Mouse (Mus musculus) liver, embryonic 12.5 days (tissue): ENCODE results near the gene Sclt1. TPM values are rescaled to one million over a fixed set of nuclear protein-coding genes. Genes with fewer than 3 reads are reported as not detected.

ENCODE experiments used
- ATAC-seq: fragments of 200-750 bp; cut with Nextera tagmentation; 2 replicates; pipeline ENCODE4 v1.8.0; 2017; ENCODE audit warnings: moderate number of reproducible peaks, mild to moderate bottlenecking, moderate library complexity
- H3K27ac ChIP-seq: fragments of 300-500 bp; sonication (generic); 2 replicates; pipeline ENCODE4 v1.5.1; 2016; ENCODE audit warnings: mild to moderate bottlenecking
- H3K27me3 ChIP-seq: fragments of 300-500 bp; sonication (generic); replicated peaks from 2 replicates; pipeline ENCODE4 v1.6.1; 2016; ENCODE audit warnings: mild to moderate bottlenecking, moderate library complexity
- H3K36me3 ChIP-seq: fragments of 300-500 bp; sonication (generic); 2 replicates; pipeline ENCODE4 v1.6.1; 2016; ENCODE audit warnings: mild to moderate bottlenecking, moderate library complexity
- H3K4me1 ChIP-seq: fragments of 300-500 bp; sonication (generic); 2 replicates; pipeline ENCODE4 v1.6.1; 2016
- H3K4me2 ChIP-seq: fragments of 300-500 bp; sonication (generic); 2 replicates; pipeline ENCODE4 v1.6.1; 2016; ENCODE audit warnings: mild to moderate bottlenecking, moderate library complexity
- H3K4me3 ChIP-seq: fragments of 300-500 bp; sonication (generic); 2 replicates; pipeline ENCODE4 v1.5.1; 2016; ENCODE audit warnings: mild to moderate bottlenecking, moderate library complexity
- H3K9ac ChIP-seq: fragments of 300-500 bp; sonication (generic); 2 replicates; pipeline ENCODE4 v1.6.1; 2016; ENCODE audit warnings: mild to moderate bottlenecking, moderate library complexity
- H3K9me3 ChIP-seq: fragments of 300-500 bp; sonication (generic); replicated peaks from 2 replicates; pipeline ENCODE4 v1.6.1; 2016; ENCODE audit warnings: mild to moderate bottlenecking, moderate library complexity
- WGBS: fragments of 180-500 bp; shearing (Covaris S2); methylation state at CpG from one replicate; pipeline ENCODE4 v1.1.7; 2016; ENCODE audit not compliant: insufficient replicate concordance; 5-methylcytosine and 5-hydroxymethylcytosine counted together
- polyA plus RNA-seq: library from polyadenylated mRNA; unstranded; fragments of >200 nt; fragmentation: Nextera tagmentation; extraction: Ambion mirVana; gene quantifications from 2 replicates; pipeline ENCODE4 v1.2.1, GENCODE M21; 2016

Sclt1 gene
- polyA plus RNA-seq, 1 experiment from 2014 or later, result 8.1 TPM

- no peaks in the 10 kb centered on the region for H3K27me3 ChIP-seq
- peaks cover 80% of the 10 kb centered on the region for H3K36me3 ChIP-seq
- no peak overlapping the region for H3K9ac ChIP-seq
- WGBS, result 90% methylated on average over 14 of the region's 14 CpGs
- H3K4me3 ChIP-seq, result no peak overlapping the region
- no peak overlapping the region for H3K27ac ChIP-seq
- no peaks in the 10 kb centered on the region for H3K9me3 ChIP-seq
- H3K4me2 ChIP-seq, result no peak overlapping the region
- peaks cover 34% of the 10 kb centered on the region for H3K4me1 ChIP-seq
- no peak for ATAC-seq
Observed at GRCm38 (mm10) chr3:41591651-41592170, 150.6 kb downstream of the Sclt1 start.

DNA sequence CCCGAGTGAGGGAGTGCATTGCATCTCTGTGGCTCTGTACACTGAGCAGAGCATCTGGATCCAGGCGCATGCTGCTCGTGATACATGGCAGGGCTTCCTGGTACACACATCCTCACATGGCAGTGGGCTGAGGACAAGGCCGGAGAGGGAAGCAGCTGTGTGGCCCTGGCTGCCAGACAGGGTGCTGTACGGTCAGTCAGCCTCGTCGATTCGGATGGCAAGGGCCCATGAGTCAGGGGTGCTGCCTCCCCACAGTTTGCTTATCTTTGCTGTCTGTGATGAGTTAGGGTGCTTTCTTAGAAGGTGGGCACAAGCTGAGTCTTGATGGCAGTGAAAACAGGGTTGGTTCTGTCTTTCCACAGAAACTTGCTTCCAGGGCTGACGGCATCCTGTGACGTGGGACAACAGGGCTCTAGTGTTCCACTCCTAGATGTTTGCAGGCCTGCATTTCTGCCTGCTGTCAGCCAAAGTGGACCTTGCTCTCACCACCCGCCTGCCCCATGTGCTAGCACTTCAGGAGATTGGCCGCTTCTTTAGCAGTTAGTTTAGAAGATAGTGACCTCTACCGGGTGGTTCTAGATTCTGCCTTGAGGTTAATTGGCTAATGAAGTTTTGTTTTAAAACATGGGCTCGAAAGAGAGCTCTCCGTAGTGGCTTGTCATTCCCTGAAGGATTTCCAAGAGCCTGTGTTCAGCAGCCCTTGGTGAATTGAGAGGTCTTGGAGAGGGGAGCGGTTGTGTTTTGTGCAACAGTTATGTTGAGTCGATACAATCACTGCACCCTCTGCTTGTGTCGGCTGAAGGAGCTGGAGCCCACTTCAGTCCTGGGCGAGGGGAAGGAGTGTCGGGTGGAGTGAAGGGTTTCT is 151.4 kb downstream of the Sclt1 start:
- ATAC-seq, result peak; percentile 30
- Histone ChIP-seq H3K27ac (no peak overlapping the region), H3K27me3 (no peaks in the 10 kb centered on the region)

GRCm38 (mm10) chr3:41589988-41590387 is 152.3 kb downstream of the Sclt1 start:
- H3K27ac ChIP-seq, result no peak overlapping the region
- H3K4me2 ChIP-seq, result no peak overlapping the region
- no peaks in the 10 kb centered on the region for H3K9me3 ChIP-seq
- peaks cover 73% of the 10 kb centered on the region for H3K36me3 ChIP-seq
- no peak overlapping the region for H3K9ac ChIP-seq
- H3K27me3 ChIP-seq, result no peaks in the 10 kb centered on the region
- H3K4me1 ChIP-seq, result peaks cover 36% of the 10 kb centered on the region
- no peak for ATAC-seq
- H3K4me3 ChIP-seq, result no peak overlapping the region
- WGBS, result 88% methylated on average over 4 of the region's 4 CpGs

More for the DNA sequence above, 151.4 kb downstream of the Sclt1 start:
- Histone ChIP-seq H3K36me3 (peaks cover 73% of the 10 kb centered on the region), H3K9ac (no peak overlapping the region), H3K4me1 (peaks cover 31% of the 10 kb centered on the region), H3K9me3 (no peaks in the 10 kb centered on the region), H3K4me2 (no peak overlapping the region), H3K4me3 (no peak overlapping the region)
- 81% methylated on average over 20 of the region's 20 CpGs for WGBS

GRCm38 (mm10) chr3:41589246-41589914 is 152.9 kb downstream of the Sclt1 start:
- Histone ChIP-seq H3K36me3 (peaks cover 73% of the 10 kb centered on the region), H3K4me1 (peaks cover 34% of the 10 kb centered on the region), H3K27me3 (no peaks in the 10 kb centered on the region), H3K4me2 (no peak overlapping the region), H3K27ac (no peak overlapping the region), H3K9me3 (no peaks in the 10 kb centered on the region), H3K4me3 (no peak overlapping the region), H3K9ac (no peak overlapping the region)
- ATAC-seq, result no peak
- 87% methylated on average over 19 of the region's 19 CpGs for WGBS

DNA sequence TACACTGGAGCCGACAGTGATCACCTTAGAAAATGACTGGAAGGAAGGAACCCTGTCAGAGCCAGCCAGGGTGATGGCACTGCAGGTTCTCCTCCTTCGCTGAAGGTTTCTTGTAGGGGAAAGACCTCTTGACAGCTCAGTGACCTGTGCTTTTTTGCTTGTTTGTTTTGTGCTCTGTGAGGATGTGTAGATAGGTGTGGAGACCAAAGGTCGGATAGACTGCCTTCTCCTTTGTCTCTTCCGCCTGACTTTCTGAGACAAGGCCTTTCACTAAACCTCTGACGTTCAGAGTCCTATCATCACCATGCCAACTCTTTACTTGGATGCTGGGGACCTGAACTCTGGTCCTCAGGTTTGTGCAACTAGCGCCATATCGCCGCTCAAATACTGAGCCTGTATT is 153.8 kb downstream of the Sclt1 start:
- Histone ChIP-seq H3K9me3 (no peaks in the 10 kb centered on the region), H3K36me3 (peaks cover 71% of the 10 kb centered on the region), H3K27ac (no peak overlapping the region)

GRCm38 (mm10) chr3:41587588-41587987 is 154.7 kb downstream of the Sclt1 start:
- H3K4me3 ChIP-seq, result no peak overlapping the region
- no peak overlapping the region for H3K27ac ChIP-seq
- H3K36me3 ChIP-seq, result peaks cover 71% of the 10 kb centered on the region
- ATAC-seq, result no peak
- no peak overlapping the region for H3K4me2 ChIP-seq
- H3K9ac ChIP-seq, result no peak overlapping the region
- no peaks in the 10 kb centered on the region for H3K9me3 ChIP-seq
- 32% methylated on average over 6 of the region's 6 CpGs for WGBS
- no peaks in the 10 kb centered on the region for H3K27me3 ChIP-seq
- H3K4me1 ChIP-seq, result peaks cover 34% of the 10 kb centered on the region

More for the DNA sequence above, 153.8 kb downstream of the Sclt1 start:
- peaks cover 31% of the 10 kb centered on the region for H3K4me1 ChIP-seq
- ATAC-seq, result no peak
- H3K4me3 ChIP-seq, result no peak overlapping the region
- WGBS, result 73% methylated on average over 8 of the region's 8 CpGs
- no peak overlapping the region for H3K4me2 ChIP-seq
- no peaks in the 10 kb centered on the region for H3K27me3 ChIP-seq
- H3K9ac ChIP-seq, result no peak overlapping the region

DNA sequence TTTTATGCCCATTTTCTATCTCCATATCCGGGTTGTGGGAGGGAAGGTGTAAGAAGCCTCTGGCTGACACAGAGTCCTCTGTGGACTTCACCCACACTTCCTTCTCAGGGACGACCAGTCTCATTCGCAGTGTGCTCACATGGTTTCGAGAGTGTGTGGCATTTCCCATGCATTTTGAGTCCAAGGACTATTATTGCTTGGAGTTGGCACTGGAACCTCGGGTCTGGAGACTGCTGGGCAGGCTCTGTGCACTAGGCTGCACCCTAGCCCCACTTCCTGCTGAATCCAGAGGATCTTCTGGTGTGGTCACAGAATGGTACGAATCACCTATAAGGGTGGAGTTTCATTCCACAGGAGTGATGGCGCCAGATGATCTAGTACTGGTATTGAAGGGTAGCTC is 155.4 kb downstream of the Sclt1 start:
- Histone ChIP-seq H3K36me3 (peaks cover 70% of the 10 kb centered on the region), H3K27ac (no peak overlapping the region)
- 52% methylated on average over 7 of the region's 7 CpGs for WGBS

DNA sequence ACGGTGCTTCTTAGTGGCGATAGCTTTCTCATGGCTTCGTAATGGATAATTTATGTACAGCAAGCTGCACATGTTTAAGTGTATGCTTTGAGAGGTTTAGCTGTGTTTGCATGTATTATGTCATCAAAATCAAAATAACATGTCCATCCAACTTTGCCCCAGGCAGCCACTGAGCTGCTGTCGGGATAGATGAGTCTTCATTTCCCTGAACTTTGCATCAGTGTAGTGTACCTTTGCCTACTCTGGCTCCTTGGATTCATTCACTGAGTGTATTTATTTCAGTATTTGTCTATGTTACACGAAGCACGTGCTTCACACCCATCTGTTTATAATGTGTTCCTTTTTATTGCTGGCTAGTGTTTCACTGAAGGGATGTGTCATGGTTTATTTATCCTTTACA is 156.0 kb downstream of the Sclt1 start:
- Histone ChIP-seq H3K4me1 (peaks cover 44% of the 10 kb centered on the region), H3K9ac (no peak overlapping the region), H3K27ac (no peak overlapping the region), H3K4me3 (no peak overlapping the region), H3K4me2 (no peak overlapping the region), H3K27me3 (no peaks in the 10 kb centered on the region), H3K36me3 (peaks cover 69% of the 10 kb centered on the region), H3K9me3 (no peaks in the 10 kb centered on the region)
- WGBS, result 86% methylated on average over 6 of the region's 6 CpGs
- no peak for ATAC-seq

More for the DNA sequence above, 155.4 kb downstream of the Sclt1 start:
- Histone ChIP-seq H3K4me2 (no peak overlapping the region), H3K9me3 (no peaks in the 10 kb centered on the region), H3K27me3 (no peaks in the 10 kb centered on the region), H3K4me3 (no peak overlapping the region), H3K9ac (no peak overlapping the region), H3K4me1 (peaks cover 40% of the 10 kb centered on the region)
- ATAC-seq, result no peak

DNA sequence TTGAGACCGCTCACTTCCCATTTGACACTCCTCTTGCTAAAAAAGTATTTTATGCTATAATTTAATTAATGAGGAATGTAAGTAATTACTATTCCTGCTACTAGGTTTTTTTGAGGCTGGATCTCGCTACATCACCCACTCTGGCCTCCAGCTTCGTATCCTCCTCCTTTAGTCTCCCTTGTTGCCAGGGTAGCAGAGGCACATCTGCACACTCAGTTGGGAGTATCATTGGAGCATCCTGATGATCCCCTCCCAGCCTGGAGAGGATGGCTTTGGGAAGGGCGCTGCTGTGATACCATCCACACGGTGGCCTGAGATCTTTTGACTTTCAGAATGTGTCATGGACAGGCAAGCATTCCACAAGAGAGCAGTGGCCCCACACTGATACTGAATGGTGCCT is 156.8 kb downstream of the Sclt1 start:
- Histone ChIP-seq H3K4me2 (no peak overlapping the region), H3K27me3 (no peaks in the 10 kb centered on the region), H3K9ac (no peak overlapping the region), H3K4me3 (no peak overlapping the region), H3K36me3 (peaks cover 62% of the 10 kb centered on the region), H3K9me3 (no peaks in the 10 kb centered on the region), H3K27ac (no peak overlapping the region), H3K4me1 (peaks cover 51% of the 10 kb centered on the region)
- no peak for ATAC-seq
- WGBS, result 84% methylated on average over 5 of the region's 5 CpGs

DNA sequence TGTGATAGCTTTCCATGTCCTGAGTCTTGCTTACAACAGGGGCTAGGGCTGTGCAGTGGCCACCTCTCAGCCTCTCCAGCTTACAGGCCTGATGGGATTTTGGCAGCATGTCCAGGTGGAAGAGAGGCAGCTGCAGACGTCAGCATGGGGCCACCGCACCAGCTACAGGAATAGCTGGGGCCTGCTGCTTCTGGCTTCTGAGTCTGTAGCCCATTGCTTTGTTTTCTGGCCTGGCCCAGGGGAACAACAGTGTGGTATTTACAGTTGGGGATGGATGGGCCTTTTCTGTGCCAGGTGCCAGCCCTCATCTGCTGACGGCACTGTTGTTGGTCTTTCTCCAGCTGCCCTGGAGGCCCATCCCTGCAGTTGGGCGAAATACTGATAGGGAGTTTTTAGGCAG is 158.7 kb downstream of the Sclt1 start:
- ATAC-seq, result no peak
- Histone ChIP-seq H3K4me3 (no peak overlapping the region), H3K9ac (no peak overlapping the region), H3K9me3 (no peaks in the 10 kb centered on the region), H3K36me3 (peaks cover 43% of the 10 kb centered on the region), H3K27ac (no peak overlapping the region), H3K4me1 (peaks cover 70% of the 10 kb centered on the region), H3K27me3 (no peaks in the 10 kb centered on the region), H3K4me2 (no peak overlapping the region)
- 89% methylated on average over 4 of the region's 4 CpGs for WGBS

DNA sequence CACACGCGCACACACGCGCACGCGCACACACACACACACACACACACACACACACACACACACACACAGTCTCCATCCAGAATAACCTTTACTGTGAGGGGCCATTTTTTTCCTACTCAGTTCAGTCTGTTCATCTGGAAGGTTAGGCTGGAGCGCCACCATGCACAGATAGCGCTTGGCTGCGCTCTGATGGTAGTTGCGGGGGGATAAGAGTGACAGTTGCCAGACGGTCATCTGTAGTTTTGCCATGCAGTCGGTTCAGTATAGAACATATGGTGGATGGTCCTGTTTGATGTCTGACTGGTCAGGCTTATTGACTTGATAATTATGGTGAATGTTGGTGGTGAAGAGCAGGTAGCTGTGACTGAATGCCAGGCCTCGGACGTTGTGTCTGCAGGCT is 159.2 kb downstream of the Sclt1 start:
- H3K9ac ChIP-seq, result no peak overlapping the region
- H3K36me3 ChIP-seq, result peaks cover 43% of the 10 kb centered on the region
- H3K27ac ChIP-seq, result peak overlapping the region; percentile 36; the same call in 1 of the 2 replicates
- no peak overlapping the region for H3K4me3 ChIP-seq
- 92% methylated on average over 14 of the region's 14 CpGs for WGBS
- ATAC-seq, result no peak
- H3K4me1 ChIP-seq, result peaks cover 73% of the 10 kb centered on the region
- H3K4me2 ChIP-seq, result no peak overlapping the region
- H3K27me3 ChIP-seq, result no peaks in the 10 kb centered on the region
- no peaks in the 10 kb centered on the region for H3K9me3 ChIP-seq

DNA sequence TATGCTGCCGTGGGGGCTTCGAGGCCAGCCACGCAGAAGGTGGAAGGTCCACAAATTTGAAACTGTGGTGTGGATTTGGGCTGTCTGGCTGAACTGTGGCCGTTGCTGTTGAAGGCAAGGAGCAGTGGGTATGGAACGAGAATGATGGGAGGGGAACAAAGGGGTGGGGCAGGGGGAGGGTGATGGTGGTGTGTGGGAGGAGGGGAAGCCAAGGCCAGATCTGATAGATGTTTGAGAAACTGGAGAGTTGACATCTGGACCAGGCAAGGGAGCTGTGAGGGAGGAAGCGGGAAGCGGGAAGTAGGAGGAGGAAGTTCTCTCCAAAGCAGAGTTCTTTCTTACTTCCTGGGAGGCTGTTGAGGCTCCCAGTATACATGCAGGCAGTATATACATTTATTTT is 160.1 kb downstream of the Sclt1 start:
- no peak for ATAC-seq
- Histone ChIP-seq H3K9me3 (no peaks in the 10 kb centered on the region), H3K4me2 (peak overlapping the region; percentile 9; the same call in 1 of the 2 replicates), H3K36me3 (peaks cover 43% of the 10 kb centered on the region), H3K4me1 (peaks cover 71% of the 10 kb centered on the region), H3K9ac (no peak overlapping the region), H3K4me3 (no peak overlapping the region), H3K27ac (peak overlapping the region; percentile 75), H3K27me3 (no peaks in the 10 kb centered on the region)
- 65% methylated on average over 7 of the region's 7 CpGs for WGBS
